Comparison of ENCODE assay signal across 9 mouse cellular contexts in the genomic region with DNA sequence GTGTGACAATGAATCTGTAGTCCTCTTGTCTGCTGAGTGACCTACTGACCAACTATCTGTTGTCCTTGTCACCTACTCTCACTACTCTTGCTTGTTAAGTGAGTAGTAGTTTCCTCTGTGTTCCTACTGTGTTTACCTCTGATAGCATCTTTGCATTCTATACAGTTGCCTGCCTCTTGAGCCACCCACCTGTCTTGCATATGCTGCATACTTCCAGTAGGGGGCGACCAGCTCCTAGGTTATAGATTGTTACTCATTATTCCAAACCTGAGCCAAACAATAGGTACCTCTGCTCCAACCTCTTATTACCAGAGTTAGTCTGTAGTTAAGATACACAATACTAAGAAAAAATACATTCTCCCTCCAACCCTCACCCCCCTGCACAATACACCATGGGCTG. TPM values are rescaled to one million over a fixed set of nuclear protein-coding genes. Genes with fewer than 3 reads are reported as not detected.
DNase-seq lines count a peak whose midpoint lies in the region; ATAC-seq and TF ChIP-seq lines count a peak whose summit lies in the region.
"Had no signal": no experiment of that assay in that cellular context is flagged by ENCODE, and none has a peak within 500 bp of the region (broad histone marks: within the 10 kb centered on the region; RNA-seq: fewer than 3 reads in every experiment).

No protein-coding gene starts in this region.

- H3K4me3 ChIP-seq in intestine, embryonic 14.5 days (ENCODE audit: low read depth, low read length) = no peak overlapping the region
- no peak overlapping the region for H3K4me3 ChIP-seq in intestine, embryonic 16.5 days (ENCODE audit: low read length)
- H3K4me3 ChIP-seq in hindbrain, postnatal 0 days (ENCODE audit: low read length) = no peak overlapping the region
- H3K4me3 ChIP-seq in stomach, postnatal 0 days (ENCODE audit: low read depth, low read length) = no peak overlapping the region
- H3K4me3 ChIP-seq: limb, embryonic 15.5 days had no signal

- H3K4me2 ChIP-seq in intestine, embryonic 14.5 days (ENCODE audit: low read length) = no peak overlapping the region
- no peak overlapping the region for H3K4me2 ChIP-seq in intestine, embryonic 16.5 days (ENCODE audit: low read depth, low read length)
- no peak overlapping the region for H3K4me2 ChIP-seq in hindbrain, postnatal 0 days (ENCODE audit: low read depth, low read length)
- no peak overlapping the region for H3K4me2 ChIP-seq in stomach, postnatal 0 days (replicated peaks; ENCODE audit: low read depth)
- H3K4me2 ChIP-seq: limb, embryonic 15.5 days had no signal

- 0 out of 2 replicates have a peak, but pooled peaks have one; percentile 38 for ATAC-seq in intestine, embryonic 14.5 days (replicated peaks; ENCODE audit: low FRiP score, low TSS enrichment, low read depth)
- ATAC-seq in intestine, embryonic 16.5 days = no peak
- peak; percentile 89 for ATAC-seq in CD4-positive, CD25-positive, alpha-beta regulatory T cell, adult 4 months
- peak; percentile 46; the same call in 1 of the 2 replicates for ATAC-seq in hindbrain, postnatal 0 days
- peak; percentile 50 for ATAC-seq in stomach, postnatal 0 days (ENCODE audit: low FRiP score, low TSS enrichment)

- no peak overlapping the region for H3K9ac ChIP-seq in intestine, embryonic 14.5 days (ENCODE audit: low read length)
- no peak overlapping the region for H3K9ac ChIP-seq in intestine, embryonic 16.5 days (ENCODE audit: low read depth, low read length)
- no peak overlapping the region for H3K9ac ChIP-seq in hindbrain, postnatal 0 days (replicated peaks; ENCODE audit: low read length)
- H3K9ac ChIP-seq in stomach, postnatal 0 days (ENCODE audit: low read length) = no peak overlapping the region
- H3K9ac ChIP-seq: limb, embryonic 15.5 days had no signal

- H3K4me1 ChIP-seq in intestine, embryonic 14.5 days (replicated peaks; ENCODE audit: control insufficient read depth, insufficient read depth, low read length) = no peaks in the 10 kb centered on the region
- H3K4me1 ChIP-seq in intestine, embryonic 16.5 days (ENCODE audit: control insufficient read depth, insufficient read depth, low read length) = no peaks in the 10 kb centered on the region
- peaks cover 3% of the 10 kb centered on the region; the same call in 1 of the 2 replicates for H3K4me1 ChIP-seq in hindbrain, postnatal 0 days (ENCODE audit: insufficient read depth, low read length)
- no peaks in the 10 kb centered on the region for H3K4me1 ChIP-seq in stomach, postnatal 0 days (replicated peaks; ENCODE audit: control insufficient read depth, insufficient read depth)

- no peaks in the 10 kb centered on the region for H3K9me3 ChIP-seq in intestine, embryonic 14.5 days (ENCODE audit: control insufficient read depth, low read length)
- H3K9me3 ChIP-seq in intestine, embryonic 16.5 days (ENCODE audit: control insufficient read depth, low read length) = no peaks in the 10 kb centered on the region
- H3K9me3 ChIP-seq in hindbrain, postnatal 0 days (ENCODE audit: low read length) = no peaks in the 10 kb centered on the region
- H3K9me3 ChIP-seq in stomach, postnatal 0 days (ENCODE audit: control insufficient read depth, low read length) = no peaks in the 10 kb centered on the region
- H3K9me3 ChIP-seq: limb, embryonic 15.5 days had no signal

- H3K36me3 ChIP-seq in intestine, embryonic 14.5 days (ENCODE audit: control insufficient read depth, insufficient read depth, low read length) = no peaks in the 10 kb centered on the region
- H3K36me3 ChIP-seq in intestine, embryonic 16.5 days (ENCODE audit: control insufficient read depth, insufficient read depth, low read length) = no peaks in the 10 kb centered on the region
- no peaks in the 10 kb centered on the region for H3K36me3 ChIP-seq in hindbrain, postnatal 0 days (ENCODE audit: insufficient read depth, low read length)
- H3K36me3 ChIP-seq in stomach, postnatal 0 days (ENCODE audit: control insufficient read depth, insufficient read depth, low read length) = no peaks in the 10 kb centered on the region
- H3K36me3 ChIP-seq: limb, embryonic 15.5 days had no signal

- H3K27ac ChIP-seq in intestine, embryonic 14.5 days (ENCODE audit: low read depth) = no peak overlapping the region
- H3K27ac ChIP-seq in intestine, embryonic 16.5 days (ENCODE audit: low read length) = no peak overlapping the region
- H3K27ac ChIP-seq in hindbrain, postnatal 0 days = no peak overlapping the region
- no peak overlapping the region for H3K27ac ChIP-seq in stomach, postnatal 0 days (replicated peaks)
- H3K27ac ChIP-seq: limb, embryonic 15.5 days had no signal

- WGBS in intestine, embryonic 14.5 days = 0% methylated on average over 1 of the region's 1 CpGs
- 0% methylated on average over 1 of the region's 1 CpGs for WGBS in intestine, embryonic 16.5 days
- WGBS in hindbrain, postnatal 0 days = 0% methylated on average over 1 of the region's 1 CpGs
- 0% methylated on average over 1 of the region's 1 CpGs for WGBS in stomach, postnatal 0 days

- no peak for TF ChIP-seq EP300 in stomach, postnatal 0 days (optimal IDR thresholded peaks at IDR 0.05)

- peak; percentile 82 for TF ChIP-seq CTCF in hindbrain, postnatal 0 days (IDR thresholded peaks at IDR 0.05; ENCODE audit: low read depth)
- TF ChIP-seq CTCF in stomach, postnatal 0 days (IDR thresholded peaks at IDR 0.05; ENCODE audit: low read depth) = peak; percentile 87

- H3K27me3 ChIP-seq in intestine, embryonic 14.5 days (replicated peaks; ENCODE audit: control insufficient read depth, insufficient read depth, low read length) = peaks cover 25% of the 10 kb centered on the region
- H3K27me3 ChIP-seq in intestine, embryonic 16.5 days (replicated peaks; ENCODE audit: control insufficient read depth, insufficient read depth, low read length) = 0 out of 2 replicates have a peak, but pooled peaks cover 3% of the 10 kb centered on the region
- H3K27me3 ChIP-seq in hindbrain, postnatal 0 days (ENCODE audit: insufficient read depth, low read length) = no peaks in the 10 kb centered on the region
- H3K27me3 ChIP-seq in stomach, postnatal 0 days (ENCODE audit: control insufficient read depth, insufficient read depth, low read length) = no peaks in the 10 kb centered on the region

- no peak for DNase-seq in intestine, embryonic 14.5 days (ENCODE audit: low spot score)
- DNase-seq in cerebellum, adult 9-10 months = peak; percentile 28
- peak; percentile 63 for DNase-seq in hindbrain, postnatal 0 days (ENCODE audit: low spot score)
- DNase-seq in stomach, postnatal 0 days (ENCODE audit: low spot score) = no peak
- DNase-seq in urinary bladder, postnatal 4 days (ENCODE audit: low spot score in 2 of 2) = no peak
- DNase-seq in heart, postnatal 25 days (ENCODE audit: low spot score) = no peak

- intact Hi-C loops in heart, postnatal 25 days (cut with DNase I) = no loop called here

RNA-seq across cellular contexts. Expression of a gene that starts 4.7 kb away (rescaled TPM):
- polyA plus RNA-seq in intestine, embryonic 14.5 days (2014; fragmentation: Nextera tagmentation; extraction: Ambion mirVana) = 9.8 and 12.8 TPM in 2 replicates
- polyA plus RNA-seq in intestine, embryonic 16.5 days (2015; fragmentation: Nextera tagmentation; extraction: Ambion mirVana) = 11.7 and 13.9 TPM in 2 replicates
- not detected for polyA plus RNA-seq in CD4-positive, CD25-positive, alpha-beta regulatory T cell, adult 4 months (2017; shearing (Covaris generic))
- 12.5 and 13.1 TPM in 2 replicates for total RNA-seq in hindbrain, postnatal 0 days (2014; rRNA removed)
- polyA plus RNA-seq in hindbrain, postnatal 0 days (2015; fragmentation: Nextera tagmentation; extraction: Ambion mirVana) = 3.6 and 4.5 TPM in 2 replicates
- polyA plus RNA-seq in stomach, postnatal 0 days (2015; fragmentation: Nextera tagmentation; extraction: Ambion mirVana) = 4.4 and 5.2 TPM in 2 replicates
- 10 to 100 TPM; 29.7 to 30.1 TPM for total RNA-seq in heart, postnatal 25 days (2021)

RNA-seq across cellular contexts. Expression of a gene that starts 26.7 kb away (rescaled TPM):
- polyA plus RNA-seq in intestine, embryonic 14.5 days (2014; fragmentation: Nextera tagmentation; extraction: Ambion mirVana) = not detected in 2 replicates
- 0.07 TPM in 1 of 2 replicates, not detected in the other for polyA plus RNA-seq in intestine, embryonic 16.5 days (2015; fragmentation: Nextera tagmentation; extraction: Ambion mirVana)
- polyA plus RNA-seq in CD4-positive, CD25-positive, alpha-beta regulatory T cell, adult 4 months (2017; shearing (Covaris generic)) = not detected
- total RNA-seq in hindbrain, postnatal 0 days (2014; rRNA removed) = 2.0 and 2.8 TPM in 2 replicates
- polyA plus RNA-seq in hindbrain, postnatal 0 days (2015; fragmentation: Nextera tagmentation; extraction: Ambion mirVana) = 1.5 and 1.6 TPM in 2 replicates
- 0.02 and 0.11 TPM in 2 replicates for polyA plus RNA-seq in stomach, postnatal 0 days (2015; fragmentation: Nextera tagmentation; extraction: Ambion mirVana)
- total RNA-seq in heart, postnatal 25 days (2021) = not detected

RNA-seq across cellular contexts. Expression of a gene that starts 39.2 kb away (rescaled TPM):
- not detected in 2 replicates for polyA plus RNA-seq in intestine, embryonic 14.5 days (2014; fragmentation: Nextera tagmentation; extraction: Ambion mirVana)
- polyA plus RNA-seq in intestine, embryonic 16.5 days (2015; fragmentation: Nextera tagmentation; extraction: Ambion mirVana) = 0.05 and 0.09 TPM in 2 replicates
- polyA plus RNA-seq in CD4-positive, CD25-positive, alpha-beta regulatory T cell, adult 4 months (2017; shearing (Covaris generic)) = not detected
- 40.5 and 45.9 TPM in 2 replicates for total RNA-seq in hindbrain, postnatal 0 days (2014; rRNA removed)
- polyA plus RNA-seq in hindbrain, postnatal 0 days (2015; fragmentation: Nextera tagmentation; extraction: Ambion mirVana) = 69.2 and 74.4 TPM in 2 replicates
- polyA plus RNA-seq in stomach, postnatal 0 days (2015; fragmentation: Nextera tagmentation; extraction: Ambion mirVana) = 0.08 and 0.10 TPM in 2 replicates
- total RNA-seq in heart, postnatal 25 days (2021) = not detected

RNA-seq across cellular contexts. Expression of a gene that starts 58.1 kb away (rescaled TPM):
- polyA plus RNA-seq in intestine, embryonic 14.5 days (2014; fragmentation: Nextera tagmentation; extraction: Ambion mirVana) = 6.4 and 6.7 TPM in 2 replicates
- 3.8 and 4.3 TPM in 2 replicates for polyA plus RNA-seq in intestine, embryonic 16.5 days (2015; fragmentation: Nextera tagmentation; extraction: Ambion mirVana)
- polyA plus RNA-seq in CD4-positive, CD25-positive, alpha-beta regulatory T cell, adult 4 months (2017; shearing (Covaris generic)) = 10 to 100 TPM in 1 of 2 experiments, 1 to 10 TPM in 1; 6.8 to 10.3 TPM
- 5.5 and 6.9 TPM in 2 replicates for total RNA-seq in hindbrain, postnatal 0 days (2014; rRNA removed)
- polyA plus RNA-seq in hindbrain, postnatal 0 days (2015; fragmentation: Nextera tagmentation; extraction: Ambion mirVana) = 7.1 and 7.4 TPM in 2 replicates
- 2.2 TPM in 2 replicates for polyA plus RNA-seq in stomach, postnatal 0 days (2015; fragmentation: Nextera tagmentation; extraction: Ambion mirVana)
- total RNA-seq in heart, postnatal 25 days (2021) = 1 to 10 TPM; 1.3 to 1.5 TPM

Comparison
In these comparisons a context has a peak if more than half of its experiments do, and no peak if none do; other contexts are left out.
1. DNase-seq: peak in cerebellum, adult 9-10 months (single experiment) and hindbrain, postnatal 0 days (single experiment); none in intestine, embryonic 14.5 days (single experiment), stomach, postnatal 0 days (single experiment), urinary bladder, postnatal 4 days (0 of 2) and heart, postnatal 25 days (single experiment).
2. RNA of a gene that starts 39.2 kb away (polyA plus RNA-seq): 69.2 to 74.4 TPM in hindbrain, postnatal 0 days; 0.08 to 0.10 TPM in stomach, postnatal 0 days, 0.05 to 0.09 TPM in intestine, embryonic 16.5 days, not detected in intestine, embryonic 14.5 days and not detected in CD4-positive, CD25-positive, alpha-beta regulatory T cell, adult 4 months; every median in the first group is over 10 times any median in the second.